Mouse (Mus musculus): ENCODE data around the gene Ube2q2.

DNA sequence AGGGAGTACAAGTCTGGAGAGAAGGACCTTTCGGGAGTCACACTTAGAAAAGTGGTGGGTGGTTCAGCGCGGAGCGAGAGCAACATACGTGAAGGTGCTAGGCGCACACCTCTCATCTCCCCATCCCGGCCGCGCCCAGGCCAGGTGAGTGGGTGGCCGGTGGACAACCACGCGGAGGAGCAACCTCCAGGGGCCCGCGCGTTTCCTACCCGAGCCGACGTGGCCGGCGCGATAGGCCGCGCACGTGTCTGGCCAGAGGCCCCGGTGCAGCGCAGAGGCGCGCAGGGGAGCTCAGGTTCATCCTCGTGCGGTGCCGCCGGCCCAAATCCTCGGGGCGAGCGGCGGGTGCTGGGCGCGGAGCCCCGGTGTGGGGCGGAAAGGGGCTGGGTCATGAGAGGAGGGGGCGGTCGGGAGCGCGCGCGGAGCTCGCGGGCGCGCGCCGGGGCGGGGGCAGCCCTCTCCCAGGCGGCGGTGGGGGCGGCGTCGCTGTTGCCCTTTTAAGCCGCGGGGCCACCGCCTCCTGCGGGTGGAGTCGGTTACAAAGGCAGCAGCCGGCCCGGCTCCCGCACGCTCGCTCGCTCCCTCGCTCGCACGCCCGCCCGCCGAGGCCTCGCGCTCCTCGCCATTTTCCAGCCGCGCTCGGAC is at the start of gene Ube2q2:
- TF ChIP-seq CTCF (IDR thresholded peaks at IDR 0.05; ENCODE audit: control insufficient read depth, insufficient read depth, insufficient replicate concordance, low read depth, low read length): no peak
- TF ChIP-seq POLR2A (IDR thresholded peaks at IDR 0.05; ENCODE audit: control insufficient read depth, low read depth, low read length): peak; percentile 41

Data from testis, adult 2 months (tissue).